In the genomic region with DNA sequence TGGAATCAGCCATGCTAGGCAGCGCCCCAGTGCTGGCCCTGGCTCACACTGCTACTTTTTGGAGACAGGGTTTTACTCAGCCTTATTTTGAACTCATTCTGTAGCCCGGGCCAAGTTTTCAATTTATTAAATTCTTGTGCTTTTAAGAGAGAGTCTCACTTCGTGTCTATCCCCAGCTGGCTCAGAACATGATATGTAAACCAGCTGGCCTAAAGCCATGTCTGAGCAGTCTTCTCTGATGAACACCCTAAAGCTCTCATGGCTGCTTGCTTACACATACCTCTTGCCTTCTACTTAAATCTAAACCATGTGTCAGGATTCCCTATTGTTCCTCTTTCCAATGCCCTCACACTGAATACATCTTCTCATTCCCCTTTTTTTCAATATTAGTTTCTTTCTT, we compare ENCODE assay signal across 12 mouse cellular contexts. TPM values are rescaled to one million over a fixed set of nuclear protein-coding genes. Genes with fewer than 3 reads are reported as not detected.
DNase-seq lines count a peak whose midpoint lies in the region; ATAC-seq and TF ChIP-seq lines count a peak whose summit lies in the region.
"Had no signal": no experiment of that assay in that cellular context is flagged by ENCODE, and none has a peak within 500 bp of the region (broad histone marks: within the 10 kb centered on the region; RNA-seq: fewer than 3 reads in every experiment).

No protein-coding gene starts in this region.

- peak; percentile 35 for DNase-seq in kidney, postnatal 0 days (ENCODE audit: low spot score)
- no peak for DNase-seq in kidney, postnatal 25 days
- DNase-seq in right cerebral cortex, adult 18-20 months, result peak; percentile 31
- DNase-seq in right cerebral cortex, postnatal 25 days, result no peak
- DNase-seq: adrenal gland, postnatal 10 days; heart, postnatal 4 days had no signal

- TF ChIP-seq CTCF in kidney, postnatal 0 days (IDR thresholded peaks at IDR 0.05; ENCODE audit: low read depth), result no peak

- no peaks in the 10 kb centered on the region for H3K9me3 ChIP-seq in kidney, postnatal 0 days (replicated peaks; ENCODE audit: low read length)
- no peaks in the 10 kb centered on the region for H3K9me3 ChIP-seq in embryonic facial prominence, embryonic 15.5 days (replicated peaks)
- H3K9me3 ChIP-seq in stomach, embryonic 16.5 days (replicated peaks; ENCODE audit: control insufficient read depth, low read length), result no peaks in the 10 kb centered on the region
- H3K9me3 ChIP-seq in midbrain, embryonic 15.5 days, result no peaks in the 10 kb centered on the region
- H3K9me3 ChIP-seq: midbrain, embryonic 12.5 days had no signal

- no peak for ATAC-seq in kidney, postnatal 0 days (replicated peaks; ENCODE audit: low FRiP score, low read depth)
- ATAC-seq in embryonic facial prominence, embryonic 15.5 days (ENCODE audit: insufficient number of reproducible peaks, low FRiP score, low TSS enrichment, low read depth), result peak; percentile 60
- peak; percentile 84 for ATAC-seq in stomach, embryonic 16.5 days (ENCODE audit: insufficient read depth, low FRiP score)
- ATAC-seq in midbrain, embryonic 15.5 days (replicated peaks), result no peak

- no peak overlapping the region for H3K27ac ChIP-seq in kidney, postnatal 0 days
- no peak overlapping the region; the same call in 1 of the 2 replicates for H3K27ac ChIP-seq in embryonic facial prominence, embryonic 15.5 days (replicated peaks)
- no peak overlapping the region for H3K27ac ChIP-seq in stomach, embryonic 16.5 days (ENCODE audit: low read length)
- H3K27ac ChIP-seq in midbrain, embryonic 15.5 days, result no peak overlapping the region
- H3K27ac ChIP-seq: liver, embryonic 14.5 days; midbrain, embryonic 12.5 days had no signal

- no peak overlapping the region for H3K9ac ChIP-seq in kidney, postnatal 0 days (ENCODE audit: low read depth, low read length)
- no peak overlapping the region for H3K9ac ChIP-seq in embryonic facial prominence, embryonic 15.5 days
- no peak overlapping the region for H3K9ac ChIP-seq in stomach, embryonic 16.5 days (ENCODE audit: low read length)
- H3K9ac ChIP-seq in midbrain, embryonic 15.5 days, result no peak overlapping the region
- H3K9ac ChIP-seq: liver, embryonic 14.5 days; midbrain, embryonic 12.5 days had no signal

- H3K27me3 ChIP-seq in kidney, postnatal 0 days (ENCODE audit: insufficient read depth, low read length), result no peaks in the 10 kb centered on the region
- no peaks in the 10 kb centered on the region for H3K27me3 ChIP-seq in embryonic facial prominence, embryonic 15.5 days
- no peaks in the 10 kb centered on the region for H3K27me3 ChIP-seq in stomach, embryonic 16.5 days (ENCODE audit: control insufficient read depth, insufficient read depth, low read length)
- no peaks in the 10 kb centered on the region for H3K27me3 ChIP-seq in midbrain, embryonic 15.5 days (replicated peaks)
- H3K27me3 ChIP-seq: CH12.LX; midbrain, embryonic 12.5 days had no signal

- H3K4me3 ChIP-seq in kidney, postnatal 0 days (replicated peaks; ENCODE audit: low read depth, low read length), result no peak overlapping the region
- no peak overlapping the region for H3K4me3 ChIP-seq in embryonic facial prominence, embryonic 15.5 days (replicated peaks)
- H3K4me3 ChIP-seq in stomach, embryonic 16.5 days (replicated peaks; ENCODE audit: low read length), result no peak overlapping the region
- no peak overlapping the region for H3K4me3 ChIP-seq in midbrain, embryonic 15.5 days
- H3K4me3 ChIP-seq: midbrain, embryonic 12.5 days had no signal

- no peak overlapping the region for H3K4me2 ChIP-seq in kidney, postnatal 0 days (ENCODE audit: low read length)
- no peak overlapping the region for H3K4me2 ChIP-seq in embryonic facial prominence, embryonic 15.5 days (replicated peaks)
- H3K4me2 ChIP-seq in stomach, embryonic 16.5 days (ENCODE audit: low read depth, low read length), result no peak overlapping the region
- no peak overlapping the region for H3K4me2 ChIP-seq in midbrain, embryonic 15.5 days
- H3K4me2 ChIP-seq: midbrain, embryonic 12.5 days had no signal

- 47% methylated on average over 3 of the region's 3 CpGs for WGBS in kidney, postnatal 0 days
- 29% methylated on average over 3 of the region's 3 CpGs for WGBS in embryonic facial prominence, embryonic 15.5 days
- WGBS in stomach, embryonic 16.5 days, result 38% methylated on average over 3 of the region's 3 CpGs
- WGBS in midbrain, embryonic 15.5 days, result 79% methylated on average over 3 of the region's 3 CpGs

- no peaks in the 10 kb centered on the region for H3K36me3 ChIP-seq in kidney, postnatal 0 days (ENCODE audit: insufficient read depth, low read length)
- H3K36me3 ChIP-seq in embryonic facial prominence, embryonic 15.5 days, result no peaks in the 10 kb centered on the region
- no peaks in the 10 kb centered on the region for H3K36me3 ChIP-seq in stomach, embryonic 16.5 days (ENCODE audit: control insufficient read depth, insufficient read depth, low read length)
- no peaks in the 10 kb centered on the region for H3K36me3 ChIP-seq in midbrain, embryonic 15.5 days (replicated peaks)
- H3K36me3 ChIP-seq: midbrain, embryonic 12.5 days had no signal

- H3K4me1 ChIP-seq in kidney, postnatal 0 days (replicated peaks; ENCODE audit: insufficient read depth, low read length), result no peaks in the 10 kb centered on the region
- peaks cover 10% of the 10 kb centered on the region; the same call in 1 of the 2 replicates for H3K4me1 ChIP-seq in embryonic facial prominence, embryonic 15.5 days
- H3K4me1 ChIP-seq in stomach, embryonic 16.5 days (ENCODE audit: control insufficient read depth, insufficient read depth, low read length), result no peaks in the 10 kb centered on the region
- H3K4me1 ChIP-seq in midbrain, embryonic 15.5 days, result no peaks in the 10 kb centered on the region
- H3K4me1 ChIP-seq: midbrain, embryonic 12.5 days had no signal

RNA-seq across cellular contexts. Expression of a gene that starts 14.2 kb away (rescaled TPM):
- 17.1 and 20.8 TPM in 2 replicates for polyA plus RNA-seq in kidney, postnatal 0 days (2015; fragmentation: Nextera tagmentation; extraction: Ambion mirVana)
- polyA plus RNA-seq in embryonic facial prominence, embryonic 15.5 days (2015; fragmentation: Nextera tagmentation; extraction: Ambion mirVana), result 15.3 and 17.3 TPM in 2 replicates
- polyA plus RNA-seq in stomach, embryonic 16.5 days (2015; fragmentation: Nextera tagmentation; extraction: Ambion mirVana), result 28.1 and 32.3 TPM in 2 replicates
- polyA plus RNA-seq in midbrain, embryonic 15.5 days (2015; fragmentation: Nextera tagmentation; extraction: Ambion mirVana), result 8.1 and 9.0 TPM in 2 replicates

Comparison
In these comparisons a context has a peak if more than half of its experiments do, and no peak if none do; other contexts are left out.
1. DNase-seq: peak in kidney, postnatal 0 days (single experiment) and right cerebral cortex, adult 18-20 months (single experiment); none in kidney, postnatal 25 days (0 of 2) and right cerebral cortex, postnatal 25 days (single experiment).
2. ATAC-seq: peak in embryonic facial prominence, embryonic 15.5 days (single experiment) and stomach, embryonic 16.5 days (single experiment); none in kidney, postnatal 0 days (single experiment) and midbrain, embryonic 15.5 days (single experiment).